Mouse (Mus musculus) kidney, postnatal 0 days (tissue): ENCODE results near the gene Cnot1. TPM values are rescaled to one million over a fixed set of nuclear protein-coding genes. Genes with fewer than 3 reads are reported as not detected.

ENCODE experiments used
- ATAC-seq: fragments of 200-750 bp; cut with Nextera tagmentation; replicated peaks from 2 replicates; pipeline ENCODE4 v1.8.0; 2017; ENCODE audit warnings: low read depth, moderate number of reproducible peaks, moderate TSS enrichment, moderate library complexity; ENCODE audit not compliant: low FRiP score
- DNase-seq: peaks from one replicate; pipeline ENCODE4 v3.0.0-alpha.2; 2016; ENCODE audit warnings: low spot score
- H3K27ac ChIP-seq: fragments of 300-500 bp; sonication (generic); 2 replicates; pipeline ENCODE4 v1.5.1; 2014; ENCODE audit warnings: mild to moderate bottlenecking
- H3K27me3 ChIP-seq: fragments of 300-500 bp; sonication (generic); 2 replicates; pipeline ENCODE4 v1.6.1; 2014; ENCODE audit warnings: low read length, mixed read lengths; ENCODE audit not compliant: insufficient read depth
- H3K36me3 ChIP-seq: fragments of 300-500 bp; sonication (generic); 2 replicates; pipeline ENCODE4 v1.6.1; 2014; ENCODE audit warnings: low read length, mixed read lengths; ENCODE audit not compliant: insufficient read depth
- H3K4me1 ChIP-seq: fragments of 300-500 bp; sonication (generic); replicated peaks from 2 replicates; pipeline ENCODE4 v1.6.1; 2014; ENCODE audit warnings: antibody characterized with exemption, low read length, mixed read lengths; ENCODE audit not compliant: insufficient read depth
- H3K4me2 ChIP-seq: fragments of 300-500 bp; sonication (generic); 2 replicates; pipeline ENCODE4 v1.6.1; 2014; ENCODE audit warnings: mild to moderate bottlenecking, low read length, moderate library complexity, mixed read lengths
- H3K4me3 ChIP-seq: fragments of 300-500 bp; sonication (generic); replicated peaks from 2 replicates; pipeline ENCODE4 v1.5.1; 2014; ENCODE audit warnings: low read depth, low read length
- H3K9ac ChIP-seq: fragments of 300-500 bp; sonication (generic); 2 replicates; pipeline ENCODE4 v1.6.1; 2014; ENCODE audit warnings: low read depth, low read length
- H3K9me3 ChIP-seq: fragments of 300-500 bp; sonication (generic); replicated peaks from 2 replicates; pipeline ENCODE4 v1.6.1; 2016; ENCODE audit warnings: low read length, inconsistent platforms, mixed read lengths
- CTCF ChIP-seq: IDR thresholded peaks from 2 replicates; pipeline ENCODE4 v1.5.1; 2016; ENCODE audit warnings: antibody characterized with exemption, low read depth, mild to moderate bottlenecking, moderate library complexity
- WGBS: fragments of 180-500 bp; shearing (Covaris S2); extraction: QIAGEN DNeasy Blood & Tissue Kit; methylation state at CpG from one replicate; pipeline ENCODE4 v1.1.7; 2014; 5-methylcytosine and 5-hydroxymethylcytosine counted together
- polyA plus RNA-seq: library from polyadenylated mRNA; unstranded; fragments of >200 nt; fragmentation: Nextera tagmentation; extraction: Ambion mirVana; gene quantifications from 2 replicates; pipeline ENCODE4 v1.2.1, GENCODE M21; 2015

Gene Cnot1
- polyA plus RNA-seq, 1 experiment from 2014 or later: 28.7 TPM

- H3K27me3 ChIP-seq: 0 out of 2 replicates have a peak, but pooled peaks cover 1% of the 10 kb centered on the region
- 78% methylated on average over 4 of the region's 4 CpGs for WGBS
- no peak for TF ChIP-seq CTCF
- H3K9me3 ChIP-seq: no peaks in the 10 kb centered on the region
- H3K4me2 ChIP-seq: no peak overlapping the region
- H3K4me3 ChIP-seq: no peak overlapping the region
- no peak for ATAC-seq
- peaks cover 12% of the 10 kb centered on the region; the same call in 1 of the 2 replicates for H3K4me1 ChIP-seq
- no peak overlapping the region for H3K27ac ChIP-seq
- no peaks in the 10 kb centered on the region for H3K36me3 ChIP-seq
- no peak for DNase-seq
- no peak overlapping the region for H3K9ac ChIP-seq
Observed at GRCm38 (mm10) chr8:95701809-95702208, 105.5 kb downstream of the Cnot1 start.

GRCm38 (mm10) chr8:95700282-95700681 is 107.0 kb downstream of the Cnot1 start:
- Histone ChIP-seq H3K9me3 (no peaks in the 10 kb centered on the region), H3K27ac (no peak overlapping the region), H3K36me3 (no peaks in the 10 kb centered on the region), H3K4me1 (peaks cover 12% of the 10 kb centered on the region; the same call in 1 of the 2 replicates), H3K9ac (no peak overlapping the region), H3K4me3 (no peak overlapping the region), H3K27me3 (0 out of 2 replicates have a peak, but pooled peaks cover 5% of the 10 kb centered on the region), H3K4me2 (no peak overlapping the region)
- DNase-seq (no peak), ATAC-seq (no peak)
- TF ChIP-seq CTCF: no peak
- WGBS: 66% methylated on average over 9 of the region's 9 CpGs

GRCm38 (mm10) chr8:95698179-95698578 is 109.1 kb downstream of the Cnot1 start:
- H3K9ac ChIP-seq: no peak overlapping the region
- ATAC-seq (no peak), DNase-seq (no peak)
- H3K4me1 ChIP-seq: no peaks in the 10 kb centered on the region
- TF ChIP-seq CTCF: no peak
- H3K9me3 ChIP-seq: no peaks in the 10 kb centered on the region
- no peaks in the 10 kb centered on the region for H3K36me3 ChIP-seq
- 0 out of 2 replicates have a peak, but pooled peaks cover 5% of the 10 kb centered on the region for H3K27me3 ChIP-seq
- H3K4me2 ChIP-seq: no peak overlapping the region
- 32% methylated on average over 6 of the region's 6 CpGs for WGBS
- no peak overlapping the region for H3K4me3 ChIP-seq
- no peak overlapping the region for H3K27ac ChIP-seq

- H3K27ac ChIP-seq: no peak overlapping the region
- WGBS: 2% methylated on average over 11 of the region's 11 CpGs
- H3K27me3 ChIP-seq: 0 out of 2 replicates have a peak, but pooled peaks cover 5% of the 10 kb centered on the region
- no peak overlapping the region for H3K9ac ChIP-seq
- H3K4me1 ChIP-seq: no peaks in the 10 kb centered on the region
- no peak overlapping the region for H3K4me2 ChIP-seq
- ATAC-seq (peak; percentile 52; the same call in 1 of the 2 replicates), DNase-seq (peak; percentile 89)
- no peak overlapping the region for H3K4me3 ChIP-seq
- H3K9me3 ChIP-seq: no peaks in the 10 kb centered on the region
- TF ChIP-seq CTCF: peak; percentile 97
- no peaks in the 10 kb centered on the region for H3K36me3 ChIP-seq
Observed at GRCm38 (mm10) chr8:95697128-95697527, 110.1 kb downstream of the Cnot1 start.

- DNase-seq (no peak), ATAC-seq (no peak)
- H3K27ac ChIP-seq: no peak overlapping the region
- TF ChIP-seq CTCF: no peak
- H3K9ac ChIP-seq: no peak overlapping the region
- H3K27me3 ChIP-seq: 0 out of 2 replicates have a peak, but pooled peaks cover 5% of the 10 kb centered on the region
- no peaks in the 10 kb centered on the region for H3K36me3 ChIP-seq
- no peaks in the 10 kb centered on the region for H3K9me3 ChIP-seq
- no peak overlapping the region for H3K4me3 ChIP-seq
- H3K4me1 ChIP-seq: no peaks in the 10 kb centered on the region
- no peak overlapping the region for H3K4me2 ChIP-seq
- WGBS: 67% methylated on average over 7 of the region's 8 CpGs
Observed at GRCm38 (mm10) chr8:95696661-95697060, 110.6 kb downstream of the Cnot1 start.

- H3K27ac ChIP-seq: no peak overlapping the region
- no peak for ATAC-seq
- TF ChIP-seq CTCF: no peak
- H3K4me3 ChIP-seq: no peak overlapping the region
- no peaks in the 10 kb centered on the region for H3K36me3 ChIP-seq
- no peak overlapping the region for H3K4me2 ChIP-seq
- 0 out of 2 replicates have a peak, but pooled peaks cover 5% of the 10 kb centered on the region for H3K27me3 ChIP-seq
- H3K9me3 ChIP-seq: no peaks in the 10 kb centered on the region
- no peak for DNase-seq
- 28% methylated on average over 6 of the region's 6 CpGs for WGBS
- H3K9ac ChIP-seq: no peak overlapping the region
- H3K4me1 ChIP-seq: no peaks in the 10 kb centered on the region
Observed at GRCm38 (mm10) chr8:95694631-95695030, 112.6 kb downstream of the Cnot1 start.
